Mouse (Mus musculus): ENCODE measurements around the gene Sec1. TPM values are rescaled to one million over a fixed set of nuclear protein-coding genes. Genes with fewer than 3 reads are reported as not detected.
A peak's percentile ranks its signal among the peaks of the same experiment; 100 is the strongest.

Gene Sec1
- polyA plus RNA-seq, 1 experiment from 2014 or later = 0.52 TPM

GRCm38 (mm10) chr7:45639561-45640027 lies 54.6 kb downstream of the Sec1 start, which contains the start of gene Mamstr:
Gene Mamstr (plus strand): TSS chr7:45639977.
- no peak for DNase-seq (ENCODE audit: low spot score)
- Histone ChIP-seq H3K4me1 (replicated peaks; ENCODE audit: control insufficient read depth, insufficient read depth, low read length) (peaks cover 13% of the 10 kb centered on the region), H3K36me3 (ENCODE audit: control insufficient read depth, insufficient read depth, low read length) (no peaks in the 10 kb centered on the region), H3K27me3 (ENCODE audit: control insufficient read depth, insufficient read depth, low read length) (no peaks in the 10 kb centered on the region), H3K9me3 (ENCODE audit: control insufficient read depth, low read length) (no peaks in the 10 kb centered on the region; the same call in 1 of the 2 replicates), H3K4me3 (ENCODE audit: low read depth, low read length) (no peak within 1 kb of the TSS; the same call in 1 of the 2 replicates), H3K4me2 (ENCODE audit: low read depth, low read length, severe bottlenecking) (no peak within 1 kb of the TSS), H3K9ac (ENCODE audit: low read length) (no peak within 1 kb of the TSS), H3K27ac (ENCODE audit: low read depth, low read length) (no peak within 1 kb of the TSS)
- no peak for ATAC-seq (replicated peaks; ENCODE audit: low FRiP score)
- 18% methylated on average over 19 of the region's 19 CpGs for WGBS

DNA sequence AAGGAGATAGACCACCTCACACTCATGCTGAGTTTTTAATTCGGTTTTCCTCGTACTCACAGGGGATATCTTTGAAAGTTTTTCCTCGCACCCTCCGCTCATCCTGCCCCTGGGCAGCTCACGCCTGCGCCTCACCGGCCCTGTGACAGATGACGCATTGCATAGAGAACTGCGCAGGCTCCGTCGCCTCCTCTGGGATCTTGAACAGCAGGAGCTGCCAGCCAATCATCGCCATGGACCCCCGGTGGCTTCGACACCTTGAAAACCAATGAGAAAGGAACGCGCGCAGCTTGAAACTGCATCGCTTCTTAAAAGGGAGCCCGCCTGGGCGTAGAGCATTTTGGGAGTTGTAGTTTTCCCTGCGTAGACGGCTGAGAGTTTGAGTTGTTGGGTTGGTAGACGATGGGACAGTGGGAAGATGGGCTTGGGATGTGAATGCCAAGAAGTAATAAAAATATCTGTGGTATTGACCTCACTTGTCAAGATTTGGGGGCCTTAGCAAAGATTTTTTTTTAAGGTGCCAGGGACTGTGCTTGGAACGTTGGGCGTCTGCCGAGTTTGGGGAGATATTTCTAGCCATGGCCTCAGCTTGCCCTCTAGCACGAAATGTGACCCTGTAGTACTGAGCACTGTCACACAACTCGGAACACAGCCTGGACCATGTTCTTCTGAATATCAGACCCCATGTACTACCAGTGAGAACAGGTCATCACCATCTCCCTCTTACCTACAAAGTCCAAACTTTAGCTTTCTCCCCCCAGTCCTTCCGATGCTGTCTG lies 55.4 kb downstream of the Sec1 start:
- ATAC-seq (replicated peaks; ENCODE audit: low FRiP score) = peak; percentile 85
- no peaks in the 10 kb centered on the region; the same call in 1 of the 2 replicates for H3K9me3 ChIP-seq (ENCODE audit: control insufficient read depth, low read length)
- peak overlapping the region; percentile 45 for H3K9ac ChIP-seq (ENCODE audit: low read length)
- 18% methylated on average over 29 of the region's 29 CpGs for WGBS
- peak overlapping the region; percentile 53 for H3K4me2 ChIP-seq (ENCODE audit: low read depth, low read length, severe bottlenecking)
- DNase-seq (ENCODE audit: low spot score) = peak; percentile 96
- peak overlapping the region; percentile 21 for H3K4me3 ChIP-seq (ENCODE audit: low read depth, low read length)
- H3K27ac ChIP-seq (ENCODE audit: low read depth, low read length) = no peak overlapping the region
- no peaks in the 10 kb centered on the region for H3K36me3 ChIP-seq (ENCODE audit: control insufficient read depth, insufficient read depth, low read length)
- no peaks in the 10 kb centered on the region for H3K27me3 ChIP-seq (ENCODE audit: control insufficient read depth, insufficient read depth, low read length)
- peaks cover 9% of the 10 kb centered on the region for H3K4me1 ChIP-seq (replicated peaks; ENCODE audit: control insufficient read depth, insufficient read depth, low read length)

DNA sequence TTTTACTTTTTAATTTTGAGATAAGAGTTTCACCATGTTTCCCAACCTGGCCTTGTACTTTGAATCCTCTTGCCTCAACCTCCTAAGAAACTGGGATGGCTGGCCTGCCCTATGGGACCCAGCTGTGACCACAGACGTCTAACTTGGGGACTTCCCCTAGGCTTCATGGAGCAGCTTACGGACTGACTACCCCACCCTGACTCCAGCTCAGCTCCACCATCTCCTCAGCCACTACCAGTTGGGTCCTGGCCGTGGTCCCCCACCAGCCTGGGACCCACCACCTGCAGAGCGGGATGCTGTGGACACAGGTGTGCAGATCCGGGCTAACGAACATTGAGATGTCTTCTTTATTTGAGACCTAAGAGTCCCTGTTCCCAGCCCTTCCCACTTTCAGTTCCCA lies 56.5 kb downstream of the Sec1 start:
- 95% methylated on average over 6 of the region's 6 CpGs for WGBS
- Histone ChIP-seq H3K9ac (ENCODE audit: low read length) (no peak overlapping the region), H3K9me3 (ENCODE audit: control insufficient read depth, low read length) (no peaks in the 10 kb centered on the region; the same call in 1 of the 2 replicates), H3K4me1 (replicated peaks; ENCODE audit: control insufficient read depth, insufficient read depth, low read length) (peaks cover 6% of the 10 kb centered on the region), H3K27ac (ENCODE audit: low read depth, low read length) (no peak overlapping the region), H3K4me3 (ENCODE audit: low read depth, low read length) (no peak overlapping the region), H3K4me2 (ENCODE audit: low read depth, low read length, severe bottlenecking) (peak overlapping the region; percentile 53; the same call in 1 of the 2 replicates), H3K27me3 (ENCODE audit: control insufficient read depth, insufficient read depth, low read length) (no peaks in the 10 kb centered on the region), H3K36me3 (ENCODE audit: control insufficient read depth, insufficient read depth, low read length) (no peaks in the 10 kb centered on the region)
- DNase-seq (ENCODE audit: low spot score) (no peak), ATAC-seq (replicated peaks; ENCODE audit: low FRiP score) (no peak)

DNA sequence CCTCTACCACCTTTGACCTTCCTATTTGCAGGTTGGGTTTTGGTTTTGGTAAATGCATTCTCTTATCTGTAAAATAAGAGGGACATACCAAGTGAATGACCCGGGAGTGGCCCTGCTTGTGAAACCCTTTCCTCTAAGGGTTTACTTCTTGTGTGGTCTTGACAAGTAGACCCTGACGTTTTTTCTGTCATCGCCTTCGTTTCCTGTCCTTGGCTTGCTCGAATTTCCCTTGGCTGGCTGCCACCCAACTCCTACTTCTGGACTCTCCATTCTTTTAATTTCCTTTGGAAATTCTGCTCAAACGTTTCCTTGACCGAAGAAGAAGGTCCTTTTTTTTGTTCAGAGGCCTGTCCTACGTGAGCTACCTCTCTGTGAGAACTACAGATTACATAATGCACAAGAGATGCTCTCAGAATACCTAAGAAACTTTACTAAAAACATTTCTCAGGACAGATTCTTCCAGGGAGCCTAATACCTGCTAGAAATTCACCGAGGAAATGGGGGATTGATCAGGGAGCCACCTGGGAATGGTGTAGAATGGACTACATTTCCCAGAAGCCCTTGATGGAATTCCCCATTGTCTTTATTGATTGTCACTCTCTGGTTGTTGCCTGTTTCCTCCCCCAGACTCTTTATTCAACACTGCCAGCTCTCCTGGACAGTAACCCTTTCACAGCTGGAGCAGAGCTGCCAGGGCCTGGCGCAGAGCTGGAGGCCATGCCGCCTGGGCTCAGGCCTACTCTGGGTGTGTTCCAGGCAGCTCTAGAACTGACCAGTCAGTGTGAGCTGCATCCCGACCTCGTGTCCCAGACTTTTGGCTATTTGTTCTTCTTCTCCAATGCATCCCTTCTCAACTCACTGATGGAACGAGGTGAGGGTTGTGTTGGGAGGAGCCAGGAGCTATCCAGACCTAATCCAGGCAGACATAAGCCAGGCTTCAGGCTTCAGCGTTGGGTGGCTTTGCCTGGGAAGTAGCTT lies 58.2 kb downstream of the Sec1 start:
- no peak overlapping the region for H3K4me3 ChIP-seq (ENCODE audit: low read depth, low read length)
- H3K4me1 ChIP-seq (replicated peaks; ENCODE audit: control insufficient read depth, insufficient read depth, low read length) = peaks cover 3% of the 10 kb centered on the region; the same call in 1 of the 2 replicates
- H3K9ac ChIP-seq (ENCODE audit: low read length) = no peak overlapping the region
- H3K9me3 ChIP-seq (ENCODE audit: control insufficient read depth, low read length) = no peaks in the 10 kb centered on the region; the same call in 1 of the 2 replicates
- no peaks in the 10 kb centered on the region for H3K27me3 ChIP-seq (ENCODE audit: control insufficient read depth, insufficient read depth, low read length)
- H3K36me3 ChIP-seq (ENCODE audit: control insufficient read depth, insufficient read depth, low read length) = no peaks in the 10 kb centered on the region
- H3K27ac ChIP-seq (ENCODE audit: low read depth, low read length) = no peak overlapping the region
- DNase-seq (ENCODE audit: low spot score) = no peak
- WGBS = 85% methylated on average over 15 of the region's 15 CpGs
- ATAC-seq (replicated peaks; ENCODE audit: low FRiP score) = no peak
- no peak overlapping the region for H3K4me2 ChIP-seq (ENCODE audit: low read depth, low read length, severe bottlenecking)

DNA sequence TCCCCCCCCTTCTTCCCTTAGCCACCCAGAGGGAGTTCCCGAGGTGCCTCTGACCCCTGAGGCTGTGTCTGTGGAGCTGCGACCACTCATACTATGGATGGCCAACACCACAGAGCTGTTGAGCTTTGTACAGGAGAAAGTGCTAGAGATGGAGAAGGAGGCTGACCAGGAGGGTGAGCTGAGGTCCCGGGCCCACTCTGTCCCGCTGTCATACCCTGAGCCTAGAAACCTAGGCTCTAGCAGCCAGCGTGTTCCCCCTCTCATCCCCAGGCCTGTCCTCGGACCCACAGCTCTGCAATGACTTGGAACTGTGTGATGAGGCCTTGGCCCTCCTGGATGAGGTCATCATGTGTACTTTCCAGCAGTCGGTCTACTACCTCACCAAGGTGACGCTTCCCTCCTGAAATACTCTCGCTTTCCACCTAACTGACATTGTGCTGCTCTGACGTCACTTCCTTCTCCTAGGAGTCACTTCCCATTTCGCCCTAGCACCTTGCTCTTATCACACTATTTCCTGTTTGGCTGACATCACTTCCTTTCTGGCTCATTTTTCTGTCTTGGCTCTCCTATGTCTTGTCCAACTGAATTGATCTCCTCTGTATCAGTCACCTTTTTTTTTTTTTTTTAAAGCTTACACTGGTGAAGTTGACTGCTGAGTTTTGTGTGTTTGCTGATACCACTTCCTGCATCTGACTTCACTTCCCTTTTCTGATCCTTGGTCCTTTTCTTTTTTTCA lies 59.1 kb downstream of the Sec1 start:
- H3K9ac ChIP-seq (ENCODE audit: low read length) = no peak overlapping the region
- no peak overlapping the region for H3K4me2 ChIP-seq (ENCODE audit: low read depth, low read length, severe bottlenecking)
- H3K27me3 ChIP-seq (ENCODE audit: control insufficient read depth, insufficient read depth, low read length) = no peaks in the 10 kb centered on the region; the same call in 1 of the 2 replicates
- no peaks in the 10 kb centered on the region; the same call in 1 of the 2 replicates for H3K9me3 ChIP-seq (ENCODE audit: control insufficient read depth, low read length)
- no peak for ATAC-seq (replicated peaks; ENCODE audit: low FRiP score)
- WGBS = 90% methylated on average over 11 of the region's 11 CpGs
- no peak overlapping the region for H3K27ac ChIP-seq (ENCODE audit: low read depth, low read length)
- no peak overlapping the region for H3K4me3 ChIP-seq (ENCODE audit: low read depth, low read length)
- no peaks in the 10 kb centered on the region for H3K36me3 ChIP-seq (ENCODE audit: control insufficient read depth, insufficient read depth, low read length)
- no peak for DNase-seq (ENCODE audit: low spot score)
- H3K4me1 ChIP-seq (replicated peaks; ENCODE audit: control insufficient read depth, insufficient read depth, low read length) = peaks cover 3% of the 10 kb centered on the region; the same call in 1 of the 2 replicates

GRCm38 (mm10) chr7:45632499-45632898 lies 61.7 kb downstream of the Sec1 start:
- Histone ChIP-seq H3K27me3 (ENCODE audit: control insufficient read depth, insufficient read depth, low read length) (peaks cover 11% of the 10 kb centered on the region), H3K4me2 (ENCODE audit: low read depth, low read length, severe bottlenecking) (peak overlapping the region; percentile 26), H3K36me3 (ENCODE audit: control insufficient read depth, insufficient read depth, low read length) (no peaks in the 10 kb centered on the region), H3K27ac (ENCODE audit: low read depth, low read length) (no peak overlapping the region), H3K4me3 (ENCODE audit: low read depth, low read length) (peak overlapping the region; percentile 6; the same call in 1 of the 2 replicates), H3K9me3 (ENCODE audit: control insufficient read depth, low read length) (no peaks in the 10 kb centered on the region; the same call in 1 of the 2 replicates), H3K4me1 (replicated peaks; ENCODE audit: control insufficient read depth, insufficient read depth, low read length) (peaks cover 2% of the 10 kb centered on the region; the same call in 1 of the 2 replicates), H3K9ac (ENCODE audit: low read length) (peak overlapping the region; percentile 50)
- DNase-seq (ENCODE audit: low spot score) = peak; percentile 67
- 17% methylated on average over 35 of the region's 35 CpGs for WGBS
- no peak for ATAC-seq (replicated peaks; ENCODE audit: low FRiP score)

GRCm38 (mm10) chr7:45630064-45630907 lies 63.9 kb downstream of the Sec1 start:
- H3K27me3 ChIP-seq (ENCODE audit: control insufficient read depth, insufficient read depth, low read length) = peaks cover 15% of the 10 kb centered on the region
- ATAC-seq (replicated peaks; ENCODE audit: low FRiP score) (no peak), DNase-seq (ENCODE audit: low spot score) (no peak)

More at GRCm38 (mm10) chr7:45630064-45630907, 63.9 kb downstream of the Sec1 start:
- Histone ChIP-seq H3K4me1 (replicated peaks; ENCODE audit: control insufficient read depth, insufficient read depth, low read length) (peaks cover 2% of the 10 kb centered on the region; the same call in 1 of the 2 replicates), H3K36me3 (ENCODE audit: control insufficient read depth, insufficient read depth, low read length) (no peaks in the 10 kb centered on the region), H3K4me2 (ENCODE audit: low read depth, low read length, severe bottlenecking) (no peak overlapping the region), H3K9ac (ENCODE audit: low read length) (no peak overlapping the region), H3K9me3 (ENCODE audit: control insufficient read depth, low read length) (no peaks in the 10 kb centered on the region), H3K27ac (ENCODE audit: low read depth, low read length) (no peak overlapping the region), H3K4me3 (ENCODE audit: low read depth, low read length) (no peak overlapping the region)
- 77% methylated on average over 23 of the region's 23 CpGs for WGBS
